Mouse (Mus musculus) bone marrow macrophage, adult 2 months (primary cell): ENCODE results near the gene Adra2b. TPM values are rescaled to one million over a fixed set of nuclear protein-coding genes. Genes with fewer than 3 reads are reported as not detected.

ENCODE experiments used
- H3K27ac ChIP-seq: 2 replicates; pipeline ENCODE4 v1.5.1; 2012; ENCODE audit warnings: low read depth, low read length; ENCODE audit not compliant: insufficient read depth
- H3K4me1 ChIP-seq: 2 replicates; pipeline ENCODE4 v1.6.1; 2012; ENCODE audit warnings: low read length; ENCODE audit not compliant: control insufficient read depth, insufficient read depth
- H3K4me3 ChIP-seq: 2 replicates; pipeline ENCODE4 v1.5.1; 2012; ENCODE audit warnings: mild to moderate bottlenecking, low read length, moderate library complexity; ENCODE audit not compliant: insufficient read depth
- CTCF ChIP-seq: IDR thresholded peaks from 2 replicates; pipeline ENCODE4 v1.5.1; 2012; ENCODE audit warnings: low read depth, mild to moderate bottlenecking, low read length, moderate library complexity
- POLR2A ChIP-seq: IDR thresholded peaks from 2 replicates; pipeline ENCODE4 v1.6.1; 2012; ENCODE audit warnings: mild to moderate bottlenecking, low read depth, low read length, borderline replicate concordance
- polyA plus RNA-seq: library from polyadenylated mRNA; stranded (reverse); fragments of >200 nt; gene quantifications from 2 replicates; pipeline ENCODE4 v1.2.4, GENCODE M21; 2012; ENCODE audit not compliant: missing spikeins, insufficient read depth, insufficient read length

Gene Adra2b
- polyA plus RNA-seq, 1 experiment = 0.13 TPM

DNA sequence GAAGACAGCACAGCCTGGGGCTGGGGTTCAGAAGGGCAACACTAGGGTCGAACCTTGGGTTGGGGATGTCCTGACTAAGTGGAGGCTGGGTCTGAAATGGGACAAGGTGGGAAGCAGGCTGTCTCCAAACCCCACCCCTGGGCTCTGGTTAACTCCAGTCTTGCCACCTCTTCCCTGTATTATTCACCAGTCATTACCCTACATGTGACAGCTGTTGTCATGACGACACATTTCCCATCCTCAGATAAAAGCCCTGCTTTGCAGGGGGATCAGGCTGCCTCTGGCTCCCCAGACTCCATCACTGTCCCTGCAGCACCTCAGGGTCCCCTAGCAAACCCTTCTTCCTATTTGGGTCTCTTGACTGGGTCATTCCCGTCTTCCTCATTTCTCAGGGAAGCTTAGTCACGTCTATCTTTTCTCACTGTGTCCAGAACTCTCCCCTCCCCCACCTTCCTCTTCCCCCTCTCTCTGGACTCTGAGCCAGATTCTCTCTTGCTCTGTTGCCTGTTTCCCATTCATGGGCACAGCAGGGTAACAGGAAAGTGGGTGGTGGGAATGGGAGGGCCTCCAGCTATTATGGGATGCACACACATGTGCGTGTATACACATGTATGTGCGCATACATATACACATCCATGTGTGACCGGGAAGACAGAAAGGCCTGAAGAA is 15.1 kb downstream of the Adra2b start:
- no peak overlapping the region for H3K4me3 ChIP-seq
- no peak overlapping the region for H3K27ac ChIP-seq
- TF ChIP-seq CTCF = no peak
- no peak for TF ChIP-seq POLR2A
- peaks cover 27% of the 10 kb centered on the region for H3K4me1 ChIP-seq

DNA sequence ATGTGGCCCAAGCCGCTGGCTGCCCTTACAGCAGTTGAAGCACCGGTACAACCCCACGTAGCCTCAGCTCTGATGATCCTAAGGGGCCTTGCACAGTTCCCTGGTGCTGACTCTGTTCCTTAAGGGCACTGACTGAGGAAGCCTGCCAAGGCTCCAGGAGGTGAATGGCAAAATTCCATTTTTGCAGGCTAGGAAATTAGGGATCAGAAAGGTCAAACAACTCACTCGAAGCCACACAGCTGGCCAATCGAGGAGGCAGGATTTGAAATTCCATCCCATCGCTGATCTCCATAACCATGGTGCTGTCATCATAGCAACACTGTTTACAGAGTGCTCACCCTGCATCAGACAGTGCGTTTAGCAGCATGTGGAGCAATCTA is 15.6 kb downstream of the Adra2b start:
- Histone ChIP-seq H3K4me3 (no peak overlapping the region), H3K4me1 (peaks cover 27% of the 10 kb centered on the region), H3K27ac (no peak overlapping the region)
- TF ChIP-seq CTCF (0 out of 2 replicates have a peak, but pooled peaks have one; percentile 11), POLR2A (no peak)

DNA sequence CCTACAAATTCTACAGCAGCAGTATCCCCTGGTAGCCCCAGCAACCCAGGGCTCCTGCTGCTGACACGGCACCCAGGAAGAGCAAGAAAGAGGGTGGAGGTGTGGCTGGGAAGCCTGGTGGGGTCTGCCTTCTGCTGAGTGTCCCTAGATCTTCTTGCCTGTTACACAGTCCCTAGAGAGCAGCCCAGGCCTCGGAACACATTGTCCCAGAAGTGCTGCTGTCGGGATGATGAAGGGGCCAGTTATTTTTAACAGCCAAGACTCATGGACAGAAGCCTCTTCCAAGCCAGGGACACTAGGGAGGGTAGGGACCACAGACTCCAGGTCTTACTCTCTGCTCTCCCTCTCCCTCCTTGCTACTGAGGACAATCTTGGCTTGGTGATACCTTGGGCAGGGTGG is 16.2 kb downstream of the Adra2b start:
- no peak for TF ChIP-seq POLR2A
- no peak for TF ChIP-seq CTCF
- H3K4me3 ChIP-seq = no peak overlapping the region
- H3K27ac ChIP-seq = no peak overlapping the region
- peaks cover 27% of the 10 kb centered on the region for H3K4me1 ChIP-seq

DNA sequence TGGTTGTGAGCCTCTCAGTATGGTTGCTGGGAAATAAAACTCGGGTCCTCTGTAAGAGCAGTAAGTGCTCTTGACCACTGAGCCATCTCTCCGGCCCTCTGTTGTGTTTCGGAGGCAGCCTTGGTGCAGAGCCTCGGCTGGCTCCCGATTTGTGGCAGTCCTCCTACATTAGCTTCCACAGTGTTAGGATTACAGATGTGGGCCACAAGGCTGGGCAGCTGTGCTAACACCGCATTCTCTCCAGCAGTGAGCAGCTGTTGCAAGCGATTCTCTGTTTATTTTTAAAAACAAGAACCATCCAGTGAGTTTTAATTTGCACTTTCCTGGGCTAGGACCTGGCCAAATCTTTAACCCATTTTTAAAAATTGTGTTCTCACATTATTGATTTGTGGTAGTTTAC is 20.9 kb downstream of the Adra2b start:
- TF ChIP-seq POLR2A = no peak
- TF ChIP-seq CTCF = no peak

DNA sequence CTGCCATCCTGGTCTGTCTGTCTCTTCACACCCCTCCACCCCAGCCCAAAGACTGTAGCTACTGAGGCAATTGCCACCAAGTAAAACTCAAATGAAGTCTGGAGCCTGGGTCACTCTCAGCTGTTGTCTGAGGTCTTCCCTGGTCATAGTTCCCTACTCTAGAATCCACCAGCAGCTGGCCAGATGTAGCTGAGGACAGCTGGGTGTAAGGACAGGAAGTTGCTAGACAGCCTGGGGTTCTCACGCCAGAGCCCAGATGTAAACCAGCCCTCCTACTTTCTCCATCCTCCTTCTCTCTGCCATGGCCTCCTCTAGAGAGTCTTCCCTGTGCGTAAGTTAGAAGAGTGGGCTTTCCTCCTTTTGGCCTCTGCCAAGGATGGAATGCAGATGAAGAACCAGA is 24.5 kb downstream of the Adra2b start:
- no peak overlapping the region for H3K27ac ChIP-seq
- H3K4me3 ChIP-seq = no peak overlapping the region
- peaks cover 6% of the 10 kb centered on the region for H3K4me1 ChIP-seq
- TF ChIP-seq POLR2A (no peak), CTCF (no peak)

More for the DNA sequence above, 20.9 kb downstream of the Adra2b start:
- no peak overlapping the region for H3K27ac ChIP-seq
- peaks cover 5% of the 10 kb centered on the region for H3K4me1 ChIP-seq
- H3K4me3 ChIP-seq = no peak overlapping the region

DNA sequence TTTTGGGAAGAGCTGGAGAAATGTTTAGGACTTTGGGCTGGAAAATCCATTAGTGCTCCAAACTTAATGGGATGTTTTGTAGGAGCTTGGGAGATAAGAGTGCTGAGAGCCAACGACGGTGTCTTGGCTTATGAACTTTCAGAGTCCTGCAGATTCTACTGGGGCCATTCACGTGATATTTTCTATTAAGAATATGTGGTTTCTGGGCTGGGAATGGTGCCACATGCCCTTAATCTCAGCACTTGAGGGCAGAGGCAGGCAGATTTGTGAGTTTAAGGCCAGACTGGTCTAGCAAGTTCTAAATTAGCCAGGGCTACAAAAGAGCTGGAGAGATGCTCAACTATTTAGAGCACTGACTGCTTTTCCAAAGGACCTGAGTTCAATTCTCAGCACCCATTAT is 27.3 kb downstream of the Adra2b start:
- no peak overlapping the region for H3K4me3 ChIP-seq
- H3K27ac ChIP-seq = no peak overlapping the region
- peaks cover 6% of the 10 kb centered on the region for H3K4me1 ChIP-seq
- no peak for TF ChIP-seq CTCF
- TF ChIP-seq POLR2A = no peak

DNA sequence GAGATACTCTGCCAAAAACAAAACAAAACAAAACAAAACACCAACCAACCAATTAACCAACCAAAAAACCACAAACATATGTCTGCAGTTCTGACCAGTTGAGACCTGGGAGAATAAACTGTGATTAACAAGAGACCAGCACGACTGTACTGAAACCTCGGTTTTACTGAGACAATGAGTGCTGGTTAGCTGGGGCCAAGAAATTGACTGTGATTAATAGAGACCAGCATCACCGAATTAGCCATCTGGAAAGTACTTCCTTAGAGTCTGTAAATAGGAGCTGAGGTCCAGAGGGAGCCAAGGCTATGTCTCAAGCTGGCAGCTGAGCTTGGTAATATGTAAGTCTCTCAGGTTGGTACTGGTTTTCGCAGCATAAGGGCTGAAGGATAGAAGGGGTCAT is 27.8 kb downstream of the Adra2b start:
- TF ChIP-seq POLR2A = no peak
- TF ChIP-seq CTCF = no peak
- Histone ChIP-seq H3K4me3 (no peak overlapping the region), H3K27ac (no peak overlapping the region), H3K4me1 (peaks cover 6% of the 10 kb centered on the region)

DNA sequence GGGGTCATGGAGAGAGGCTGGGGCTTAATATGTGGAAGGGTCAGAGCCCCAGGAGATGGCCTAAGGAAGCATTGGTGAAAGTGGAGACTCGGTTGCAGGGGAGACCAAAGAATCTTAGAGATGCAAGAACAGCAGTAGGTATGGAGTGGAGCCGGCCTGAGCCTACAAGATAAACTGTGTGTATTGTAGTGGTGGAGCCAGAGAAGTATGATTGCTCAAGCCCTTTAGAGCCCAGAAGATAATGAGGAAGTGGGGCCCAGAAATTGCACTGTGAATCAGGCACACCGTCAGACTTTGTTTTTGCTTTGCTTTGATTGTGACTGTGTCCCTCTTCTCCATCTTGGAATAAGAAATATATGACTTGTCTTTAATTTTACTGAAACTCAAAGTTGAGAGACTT is 28.3 kb downstream of the Adra2b start:
- Histone ChIP-seq H3K4me1 (peaks cover 6% of the 10 kb centered on the region), H3K27ac (no peak overlapping the region), H3K4me3 (no peak overlapping the region)
- TF ChIP-seq POLR2A = no peak
- TF ChIP-seq CTCF = no peak

DNA sequence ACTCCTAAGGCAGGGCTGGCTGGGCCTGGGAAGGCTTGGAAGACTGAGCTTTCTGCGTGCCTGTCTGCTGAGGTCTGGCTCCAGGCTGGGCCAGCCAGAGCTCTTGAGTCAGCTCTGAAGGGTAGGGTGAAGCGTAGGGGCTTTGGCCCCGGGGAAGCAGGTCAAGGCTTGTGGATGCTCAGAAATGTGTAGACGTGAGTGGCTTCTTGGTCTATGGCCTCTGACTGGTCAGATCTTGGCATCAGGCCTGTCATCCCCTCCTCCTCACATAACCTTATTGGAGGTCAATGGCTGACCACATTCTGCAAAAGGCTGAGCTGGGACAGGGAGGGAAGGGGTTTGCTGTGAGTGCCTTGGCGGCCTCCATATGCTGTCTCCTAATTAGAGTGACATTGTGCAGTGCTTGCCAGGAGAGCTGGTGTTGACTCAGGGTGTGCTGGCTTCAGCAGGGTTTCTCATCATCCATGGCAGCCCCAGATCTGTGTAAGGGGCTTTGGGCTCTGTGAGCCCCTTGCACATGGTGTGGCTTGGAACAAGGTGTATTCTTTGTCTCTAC is 31.7 kb downstream of the Adra2b start:
- no peak for TF ChIP-seq POLR2A
- no peak for TF ChIP-seq CTCF
- Histone ChIP-seq H3K27ac (no peak overlapping the region), H3K4me1 (peaks cover 13% of the 10 kb centered on the region), H3K4me3 (no peak overlapping the region)

DNA sequence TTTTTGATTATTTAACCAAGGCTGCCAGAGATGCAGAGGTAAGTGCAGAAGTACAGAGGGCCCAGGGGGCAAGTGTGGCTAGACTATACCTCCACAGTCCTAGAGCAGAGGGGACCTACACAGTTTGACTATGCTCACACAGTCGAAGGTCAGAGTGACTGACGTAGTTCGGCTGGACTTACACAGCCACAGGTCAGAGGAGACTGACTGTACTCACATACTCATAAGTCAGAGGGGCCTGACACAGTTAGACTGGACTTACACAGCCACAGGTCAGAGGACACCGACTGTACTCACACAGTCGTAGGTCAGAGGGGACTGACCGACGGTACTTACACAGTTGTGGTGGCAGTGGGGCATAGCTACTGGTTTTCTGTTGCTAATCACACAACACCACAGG is 35.7 kb downstream of the Adra2b start:
- Histone ChIP-seq H3K4me3 (no peak overlapping the region), H3K27ac (no peak overlapping the region), H3K4me1 (peaks cover 7% of the 10 kb centered on the region)
- TF ChIP-seq POLR2A (no peak), CTCF (no peak)

DNA sequence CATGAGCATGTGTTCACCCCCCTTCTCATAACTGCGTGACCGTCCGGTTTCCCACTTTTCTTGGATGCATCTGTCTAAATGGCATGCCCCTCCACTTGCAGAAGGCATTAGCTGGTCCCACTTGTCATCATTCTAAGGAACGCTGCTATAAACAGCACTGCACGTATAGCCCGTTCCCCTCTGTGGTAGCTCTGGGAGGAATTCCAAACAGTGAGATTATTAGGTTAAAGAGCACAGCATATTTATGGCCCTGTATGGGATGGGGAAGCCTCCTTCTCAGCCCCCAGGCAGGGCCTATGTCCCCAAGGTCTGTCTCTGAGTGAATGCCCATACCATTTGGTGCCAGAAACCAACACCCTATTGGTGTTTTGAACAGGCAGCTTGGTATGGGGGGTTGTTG is 48.1 kb downstream of the Adra2b start:
- TF ChIP-seq CTCF (no peak), POLR2A (no peak)
- Histone ChIP-seq H3K27ac (no peak overlapping the region), H3K4me1 (no peaks in the 10 kb centered on the region), H3K4me3 (no peak overlapping the region)
